16 mouse cellular contexts compared by ENCODE assay signal in genomic region chr16:14030650-14031049, GRCm38 (mm10). TPM values are rescaled to one million over a fixed set of nuclear protein-coding genes. Genes with fewer than 3 reads are reported as not detected.
A peak's percentile ranks its signal among the peaks of the same experiment; 100 is the strongest.
DNase-seq lines count a peak whose midpoint lies in the region; TF ChIP-seq lines count a peak whose summit lies in the region.
"Had no signal": no experiment of that assay in that cellular context is flagged by ENCODE, and none has a peak within 500 bp of the region (broad histone marks: within the 10 kb centered on the region; RNA-seq: fewer than 3 reads in every experiment).

No protein-coding gene starts in this region.

- H3K4me3 ChIP-seq in heart, embryonic 10.5 days, result no peak overlapping the region
- H3K4me3 ChIP-seq in left cerebral cortex, adult 2 months, result no peak overlapping the region
- H3K4me3 ChIP-seq: liver, embryonic 15.5 days; midbrain, embryonic 12.5 days had no signal

- no peak overlapping the region for H3K27ac ChIP-seq in heart, embryonic 10.5 days
- H3K27ac ChIP-seq in left cerebral cortex, adult 2 months, result 0 out of 2 replicates have a peak overlapping the region, but pooled peaks have one; percentile 32
- H3K27ac ChIP-seq: liver, embryonic 15.5 days; macrophage; midbrain, embryonic 12.5 days had no signal

- peak; percentile 11 for DNase-seq in heart, embryonic 10.5 days (ENCODE audit: low spot score)
- DNase-seq in heart, adult 18-20 months, result no peak
- no peak for DNase-seq in left cerebral cortex, adult 2 months (ENCODE audit: extremely low spot score in 1 of 2, low spot score in 2 of 2)
- no peak for DNase-seq in left cerebral cortex, postnatal 10 days (ENCODE audit: extremely low spot score in 1 of 2, low spot score in 2 of 2)
- DNase-seq in A20 (ENCODE audit: low read depth, low spot score), result peak; percentile 14
- peak; percentile 19 for DNase-seq in brain, adult 2 months (ENCODE audit: low read depth, low spot score)
- DNase-seq in T-cell, adult 2 months (ENCODE audit: low spot score), result no peak
- DNase-seq in neural tube, embryonic 10.5 days (ENCODE audit: extremely low spot score, low spot score), result no peak
- DNase-seq: cerebellum, postnatal 14 days; heart, postnatal 14 days; right cerebral cortex, postnatal 25 days; thymus, postnatal 36 days had no signal

- intact Hi-C loops in left cerebral cortex, adult 2 months (cut with DNase I), result loop anchor here (5.0 kb wide), 1 partner anchor 43 kb away; the partner anchor contains the start of genes 2900011O08Rik and Ifitm7
- intact Hi-C loops in left cerebral cortex, postnatal 10 days (cut with DNase I), result no loop called here

- no peaks in the 10 kb centered on the region for H3K36me3 ChIP-seq in heart, embryonic 10.5 days
- H3K36me3 ChIP-seq: liver, embryonic 15.5 days; midbrain, embryonic 12.5 days had no signal

- no peaks in the 10 kb centered on the region for H3K9me3 ChIP-seq in heart, embryonic 10.5 days
- H3K9me3 ChIP-seq: liver, embryonic 15.5 days; midbrain, embryonic 12.5 days had no signal

- WGBS in heart, embryonic 10.5 days, result 80% methylated on average over 4 of the region's 4 CpGs

- no peaks in the 10 kb centered on the region for H3K27me3 ChIP-seq in heart, embryonic 10.5 days (ENCODE audit: insufficient read depth, poor library complexity, severe bottlenecking)
- H3K27me3 ChIP-seq: liver, embryonic 15.5 days; midbrain, embryonic 12.5 days had no signal

- H3K4me1 ChIP-seq in heart, embryonic 10.5 days, result no peaks in the 10 kb centered on the region
- H3K4me1 ChIP-seq: liver, embryonic 15.5 days had no signal

- no peak; the same call in 1 of the 2 replicates for TF ChIP-seq CTCF in left cerebral cortex, adult 2 months (IDR thresholded peaks at IDR 0.05)

RNA-seq across cellular contexts. Expression of gene Ifitm7, which starts 44.0 kb away (rescaled TPM):
- polyA plus RNA-seq in heart, embryonic 10.5 days (2016; fragmentation: Nextera tagmentation; extraction: Ambion mirVana), result 0.15 and 0.21 TPM in 2 replicates
- not detected for total RNA-seq in heart, adult 18-20 months (2021)
- 1 to 10 TPM; 1.3 to 2.0 TPM for total RNA-seq in left cerebral cortex, adult 2 months (2021)
- 1 to 10 TPM in 1 of 2 experiments, under 1 TPM in 1; 0.75 to 2.5 TPM for total RNA-seq in left cerebral cortex, postnatal 10 days (2021)
- total RNA-seq: gastrocnemius, adult 8-10 months; heart, postnatal 14 days had no signal
- polyA plus RNA-seq: liver, embryonic 15.5 days; macrophage had no signal

RNA-seq across cellular contexts. Expression of gene 2900011O08Rik, which starts 44.2 kb away (rescaled TPM):
- 0.89 and 2.3 TPM in 2 replicates for polyA plus RNA-seq in heart, embryonic 10.5 days (2016; fragmentation: Nextera tagmentation; extraction: Ambion mirVana)
- not detected for total RNA-seq in heart, adult 18-20 months (2021)
- total RNA-seq in left cerebral cortex, adult 2 months (2021), result 100 to 1,000 TPM; 272 to 289 TPM
- total RNA-seq in left cerebral cortex, postnatal 10 days (2021), result 100 to 1,000 TPM; 292 to 312 TPM
- total RNA-seq: heart, postnatal 14 days had no signal
- polyA plus RNA-seq: macrophage had no signal

Comparison
In these comparisons a context has a peak if more than half of its experiments do, and no peak if none do; other contexts are left out.
1. DNase-seq: peak in heart, embryonic 10.5 days (single experiment), A20 (single experiment) and brain, adult 2 months (single experiment); none in heart, adult 18-20 months (0 of 2), left cerebral cortex, adult 2 months (0 of 2), left cerebral cortex, postnatal 10 days (0 of 2), T-cell, adult 2 months (single experiment) and neural tube, embryonic 10.5 days (single experiment).
2. RNA of gene 2900011O08Rik, which starts 44.2 kb away (total RNA-seq): 292 to 312 TPM in left cerebral cortex, postnatal 10 days and 272 to 289 TPM in left cerebral cortex, adult 2 months; not detected in heart, adult 18-20 months; every median in the first group is over 100 times any median in the second.